6 mouse cellular contexts compared by ENCODE assay signal in the genomic region with DNA sequence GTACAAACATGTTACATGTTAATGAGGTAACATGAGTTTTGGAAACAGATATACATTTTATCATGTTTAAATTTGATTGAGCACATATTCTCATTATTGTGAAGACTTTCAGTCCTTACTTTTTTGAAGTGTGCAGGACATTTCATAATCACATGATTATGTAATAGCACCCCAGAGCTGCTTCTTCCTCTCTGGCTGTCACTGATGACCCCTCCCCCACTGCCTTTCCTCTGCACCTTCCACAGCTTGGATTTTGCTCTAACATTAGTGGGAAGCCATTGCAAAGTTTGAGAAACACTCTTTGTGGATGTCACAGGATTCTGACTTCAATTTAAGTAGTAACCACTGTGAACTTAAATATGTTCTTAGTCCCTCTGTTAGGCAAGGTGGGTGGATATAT.
"Had no signal": no experiment of that assay in that cellular context is flagged by ENCODE, and none has a peak within 500 bp of the region (broad histone marks: within the 10 kb centered on the region; RNA-seq: fewer than 3 reads in every experiment).

No protein-coding gene starts in this region.

- ATAC-seq: midbrain, embryonic 13.5 days had no signal

- DNase-seq: kidney, adult 11 months; kidney, postnatal 10 days; kidney, postnatal 4 days; lung, embryonic 14.5 days; thymus, postnatal 4 days had no signal
